Mouse (Mus musculus): ENCODE data around the gene Mex3b. TPM values are rescaled to one million over a fixed set of nuclear protein-coding genes. Genes with fewer than 3 reads are reported as not detected.

Gene Mex3b
- total RNA-seq (2014; fragmentation: Nextera tagmentation) (0.30 and 0.34 TPM in 2 replicates), total RNA-seq (2017) (0.55 and 1.2 TPM in 2 replicates), polyA plus RNA-seq (2012) (0.53 and 0.61 TPM in 2 replicates)

DNA sequence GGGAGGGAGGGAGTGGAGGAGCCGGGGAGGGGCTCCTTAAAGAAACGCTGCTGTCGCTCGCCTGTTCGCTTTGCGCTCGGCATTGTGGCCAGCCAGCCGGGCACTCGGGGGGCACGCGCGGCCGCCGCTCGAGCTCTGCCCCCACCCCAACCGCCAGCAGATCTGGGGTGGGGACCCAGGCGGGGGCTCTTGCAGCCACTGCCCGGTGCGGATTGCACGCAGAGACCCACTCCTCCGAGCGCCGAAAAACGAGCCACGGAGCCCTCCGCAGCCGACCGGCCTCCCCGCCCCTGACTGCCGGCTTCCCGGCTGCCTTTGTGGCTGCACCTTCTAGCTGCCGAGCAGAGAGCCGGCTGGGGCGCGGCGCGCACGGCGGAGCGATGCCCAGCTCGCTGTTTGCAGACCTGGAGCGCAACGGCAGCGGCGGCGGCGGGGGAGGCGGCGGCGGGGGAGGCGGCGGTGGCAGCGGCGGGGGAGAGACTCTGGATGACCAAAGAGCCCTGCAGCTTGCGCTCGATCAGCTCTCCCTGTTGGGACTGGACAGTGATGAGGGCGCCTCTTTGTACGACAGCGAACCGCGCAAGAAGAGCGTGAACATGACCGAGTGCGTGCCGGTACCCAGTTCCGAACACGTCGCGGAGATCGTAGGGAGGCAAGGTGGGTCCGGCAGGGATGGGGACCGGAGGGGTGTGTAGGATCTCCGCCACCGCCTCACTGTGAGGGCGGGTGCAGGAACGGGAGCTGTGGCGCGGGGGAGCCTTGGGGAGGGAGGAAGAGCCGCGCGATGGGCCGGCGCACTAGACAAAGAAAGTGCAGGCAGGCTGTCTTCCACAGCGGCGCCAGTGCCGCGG lies at the start of gene Mex3b:
Gene Mex3b (plus strand): TSS at position 63 of the 851 bp plus-strand sequence.
- peak within 1 kb of the TSS; percentile 72 for H3K4me3 ChIP-seq (ENCODE audit: low read depth, low read length)
- no peak for TF ChIP-seq GATA2 (IDR thresholded peaks at IDR 0.05; ENCODE audit: borderline replicate concordance, low read depth, low read length)
- no peak for TF ChIP-seq GATA1 (IDR thresholded peaks at IDR 0.05; ENCODE audit: borderline replicate concordance, low read length)
- no peak for TF ChIP-seq TAL1 (conservative IDR thresholded peaks at IDR 0.05; ENCODE audit: low read depth, low read length)
- TF ChIP-seq CTCF (IDR thresholded peaks at IDR 0.05; ENCODE audit: low read depth, low read length), result no peak
- no peak for TF ChIP-seq POLR2AphosphoS5 (IDR thresholded peaks at IDR 0.05; ENCODE audit: insufficient replicate concordance, low read depth, low read length)
- no peak for DNase-seq (ENCODE audit: low spot score)
- H3K36me3 ChIP-seq (replicated peaks), result no peaks in the 10 kb centered on the region
- H3K4me1 ChIP-seq (ENCODE audit: insufficient read depth, low read depth, low read length), result peaks cover 16% of the 10 kb centered on the region
- H3K27me3 ChIP-seq (ENCODE audit: insufficient read depth, low read length), result peaks cover 41% of the 10 kb centered on the region
- peaks cover 33% of the 10 kb centered on the region for H3K9me3 ChIP-seq (replicated peaks)
- no peak for ATAC-seq (ENCODE audit: extremely low read depth, insufficient number of reproducible peaks, low FRiP score, poor library complexity, severe bottlenecking)

DNA sequence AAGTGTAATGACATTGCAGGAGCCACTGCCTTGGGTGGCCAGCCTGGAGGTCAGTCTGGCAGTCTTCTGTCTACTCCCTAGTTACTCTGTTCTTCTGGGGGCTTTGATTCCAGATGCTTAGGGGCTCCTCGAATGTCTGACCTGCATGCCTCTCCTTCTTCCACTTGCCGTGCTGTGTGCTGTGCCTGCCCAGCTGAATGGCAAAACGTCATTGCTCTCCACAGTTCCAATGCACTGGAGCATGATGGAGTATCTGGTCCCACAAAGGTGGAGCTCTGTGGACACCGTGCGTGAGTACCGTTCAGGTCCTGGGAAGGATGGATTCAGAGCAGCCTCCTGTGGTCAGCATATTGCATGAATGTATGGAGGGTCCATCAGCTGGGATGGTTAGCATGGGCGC lies 47.6 kb upstream of the Mex3b start:
- no peak for TF ChIP-seq POLR2AphosphoS5 (IDR thresholded peaks at IDR 0.05; ENCODE audit: insufficient replicate concordance, low read depth, low read length)
- no peak for TF ChIP-seq TAL1 (conservative IDR thresholded peaks at IDR 0.05; ENCODE audit: low read depth, low read length)
- no peak for TF ChIP-seq GATA1 (IDR thresholded peaks at IDR 0.05; ENCODE audit: borderline replicate concordance, low read length)
- no peak for TF ChIP-seq CTCF (IDR thresholded peaks at IDR 0.05; ENCODE audit: low read depth, low read length)
- TF ChIP-seq GATA2 (IDR thresholded peaks at IDR 0.05; ENCODE audit: borderline replicate concordance, low read depth, low read length), result no peak
- Histone ChIP-seq H3K4me3 (ENCODE audit: low read depth, low read length) (no peak overlapping the region), H3K27me3 (ENCODE audit: insufficient read depth, low read length) (peaks cover 4% of the 10 kb centered on the region; the same call in 1 of the 2 replicates), H3K36me3 (replicated peaks) (no peaks in the 10 kb centered on the region), H3K9me3 (replicated peaks) (no peaks in the 10 kb centered on the region), H3K4me1 (ENCODE audit: insufficient read depth, low read depth, low read length) (no peaks in the 10 kb centered on the region)
- no peak for DNase-seq (ENCODE audit: low spot score)
- ATAC-seq (ENCODE audit: extremely low read depth, insufficient number of reproducible peaks, low FRiP score, poor library complexity, severe bottlenecking), result no peak

DNA sequence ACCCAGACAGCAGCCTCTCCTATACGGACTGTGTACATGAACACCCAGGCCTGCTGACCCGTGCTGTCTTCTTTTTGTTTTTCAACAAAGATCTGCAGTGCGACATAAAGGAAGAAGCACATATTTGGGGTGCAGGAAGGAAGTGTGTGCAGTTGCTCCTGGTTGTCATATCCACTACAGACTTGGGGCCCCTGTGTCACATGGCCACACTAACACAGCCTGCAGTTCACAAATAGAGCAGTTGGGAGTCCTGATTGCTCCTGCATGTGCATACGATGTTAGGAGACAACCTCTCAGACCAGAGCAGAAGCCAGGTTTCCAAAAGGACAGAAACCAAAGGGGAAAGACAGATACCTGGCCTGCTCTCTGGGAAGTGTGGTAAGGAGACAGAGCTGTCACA lies 46.5 kb upstream of the Mex3b start:
- H3K4me3 ChIP-seq (ENCODE audit: low read depth, low read length), result no peak overlapping the region
- peaks cover 3% of the 10 kb centered on the region; the same call in 1 of the 2 replicates for H3K27me3 ChIP-seq (ENCODE audit: insufficient read depth, low read length)
- ATAC-seq (ENCODE audit: extremely low read depth, insufficient number of reproducible peaks, low FRiP score, poor library complexity, severe bottlenecking), result no peak
- H3K9me3 ChIP-seq (replicated peaks), result no peaks in the 10 kb centered on the region
- TF ChIP-seq GATA2 (IDR thresholded peaks at IDR 0.05; ENCODE audit: borderline replicate concordance, low read depth, low read length) (no peak), POLR2AphosphoS5 (IDR thresholded peaks at IDR 0.05; ENCODE audit: insufficient replicate concordance, low read depth, low read length) (no peak), CTCF (IDR thresholded peaks at IDR 0.05; ENCODE audit: low read depth, low read length) (no peak), TAL1 (conservative IDR thresholded peaks at IDR 0.05; ENCODE audit: low read depth, low read length) (no peak), GATA1 (IDR thresholded peaks at IDR 0.05; ENCODE audit: borderline replicate concordance, low read length) (no peak)
- H3K4me1 ChIP-seq (ENCODE audit: insufficient read depth, low read depth, low read length), result no peaks in the 10 kb centered on the region
- H3K36me3 ChIP-seq (replicated peaks), result no peaks in the 10 kb centered on the region
- DNase-seq (ENCODE audit: low spot score), result no peak

DNA sequence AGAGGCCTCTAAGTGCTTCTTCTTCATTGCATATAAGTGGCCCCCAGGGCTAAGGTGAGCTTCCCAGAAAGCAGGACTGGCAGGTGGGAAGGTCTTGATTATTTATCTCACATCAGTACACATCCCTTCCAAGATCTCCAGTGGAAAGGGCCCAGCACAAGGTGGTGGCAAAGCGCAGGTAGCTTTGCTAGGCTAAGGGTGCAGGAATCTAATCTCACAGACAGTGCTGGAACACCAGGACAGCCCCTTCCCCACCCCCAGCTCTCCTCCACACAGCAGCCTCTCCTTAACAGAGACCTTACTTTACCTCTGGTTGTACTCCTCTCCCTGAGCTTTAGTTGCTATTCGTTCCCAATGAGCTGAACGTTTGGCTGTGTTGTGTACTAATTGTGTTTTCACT lies 45.6 kb upstream of the Mex3b start:
- H3K36me3 ChIP-seq (replicated peaks), result no peaks in the 10 kb centered on the region
- H3K4me3 ChIP-seq (ENCODE audit: low read depth, low read length), result no peak overlapping the region
- TF ChIP-seq POLR2AphosphoS5 (IDR thresholded peaks at IDR 0.05; ENCODE audit: insufficient replicate concordance, low read depth, low read length), result no peak
- no peak for TF ChIP-seq TAL1 (conservative IDR thresholded peaks at IDR 0.05; ENCODE audit: low read depth, low read length)
- TF ChIP-seq GATA1 (IDR thresholded peaks at IDR 0.05; ENCODE audit: borderline replicate concordance, low read length), result no peak
- no peak for TF ChIP-seq CTCF (IDR thresholded peaks at IDR 0.05; ENCODE audit: low read depth, low read length)
- TF ChIP-seq GATA2 (IDR thresholded peaks at IDR 0.05; ENCODE audit: borderline replicate concordance, low read depth, low read length), result no peak
- ATAC-seq (ENCODE audit: extremely low read depth, insufficient number of reproducible peaks, low FRiP score, poor library complexity, severe bottlenecking) (no peak), DNase-seq (ENCODE audit: low spot score) (no peak)
- no peaks in the 10 kb centered on the region for H3K9me3 ChIP-seq (replicated peaks)
- H3K27me3 ChIP-seq (ENCODE audit: insufficient read depth, low read length), result no peaks in the 10 kb centered on the region
- H3K4me1 ChIP-seq (ENCODE audit: insufficient read depth, low read depth, low read length), result no peaks in the 10 kb centered on the region

DNA sequence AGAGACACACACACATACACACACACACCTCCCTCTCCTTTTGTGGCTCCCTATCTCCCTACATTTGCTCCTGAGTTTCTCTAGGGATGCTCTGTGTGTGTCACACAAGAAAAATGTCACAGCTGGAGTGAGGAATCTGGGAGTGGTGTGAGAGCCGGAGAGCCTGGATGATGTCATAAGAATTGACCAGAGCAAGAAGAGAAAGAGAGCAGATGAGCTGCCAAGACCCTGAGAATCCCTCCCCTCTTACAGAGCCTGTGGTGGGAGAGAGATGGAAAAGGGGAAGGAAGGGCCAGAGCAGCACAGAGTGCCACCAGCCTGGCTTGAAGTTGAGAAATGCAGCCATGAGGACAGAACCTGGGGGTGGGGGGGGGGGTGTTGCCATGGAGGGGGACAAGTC lies 44.6 kb upstream of the Mex3b start:
- H3K4me3 ChIP-seq (ENCODE audit: low read depth, low read length), result no peak overlapping the region
- no peak for TF ChIP-seq POLR2AphosphoS5 (IDR thresholded peaks at IDR 0.05; ENCODE audit: insufficient replicate concordance, low read depth, low read length)
- TF ChIP-seq GATA2 (IDR thresholded peaks at IDR 0.05; ENCODE audit: borderline replicate concordance, low read depth, low read length), result no peak
- no peak for TF ChIP-seq CTCF (IDR thresholded peaks at IDR 0.05; ENCODE audit: low read depth, low read length)
- no peak for TF ChIP-seq TAL1 (conservative IDR thresholded peaks at IDR 0.05; ENCODE audit: low read depth, low read length)
- no peak for TF ChIP-seq GATA1 (IDR thresholded peaks at IDR 0.05; ENCODE audit: borderline replicate concordance, low read length)
- H3K4me1 ChIP-seq (ENCODE audit: insufficient read depth, low read depth, low read length), result no peaks in the 10 kb centered on the region
- DNase-seq (ENCODE audit: low spot score) (no peak), ATAC-seq (ENCODE audit: extremely low read depth, insufficient number of reproducible peaks, low FRiP score, poor library complexity, severe bottlenecking) (no peak)
- no peaks in the 10 kb centered on the region for H3K9me3 ChIP-seq (replicated peaks)
- H3K36me3 ChIP-seq (replicated peaks), result no peaks in the 10 kb centered on the region
- H3K27me3 ChIP-seq (ENCODE audit: insufficient read depth, low read length), result no peaks in the 10 kb centered on the region

DNA sequence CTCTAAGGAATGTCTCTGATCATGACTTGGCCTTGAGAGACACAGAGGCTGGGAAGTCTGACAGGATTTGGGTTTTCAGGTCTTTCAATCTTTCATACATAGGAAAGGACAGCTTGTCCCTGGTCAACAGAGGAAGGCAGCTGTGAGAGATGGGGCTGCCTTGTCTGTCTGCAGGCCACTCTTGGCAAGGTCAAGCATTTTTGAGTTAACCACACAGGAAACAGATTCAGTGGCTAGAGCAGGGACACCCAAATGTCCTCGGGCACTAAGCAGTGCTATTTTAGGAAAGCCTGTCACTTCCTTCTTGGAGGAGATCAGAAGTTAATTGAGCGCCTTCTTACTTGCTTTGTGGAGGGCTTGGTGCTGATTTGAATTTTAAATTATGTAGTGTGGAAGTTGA lies 38.9 kb upstream of the Mex3b start:
- H3K4me3 ChIP-seq (ENCODE audit: low read depth, low read length), result no peak overlapping the region
- H3K4me1 ChIP-seq (ENCODE audit: insufficient read depth, low read depth, low read length), result no peaks in the 10 kb centered on the region
- no peak for ATAC-seq (ENCODE audit: extremely low read depth, insufficient number of reproducible peaks, low FRiP score, poor library complexity, severe bottlenecking)
- H3K36me3 ChIP-seq (replicated peaks), result no peaks in the 10 kb centered on the region
- H3K9me3 ChIP-seq (replicated peaks), result no peaks in the 10 kb centered on the region
- TF ChIP-seq TAL1 (conservative IDR thresholded peaks at IDR 0.05; ENCODE audit: low read depth, low read length) (no peak), GATA2 (IDR thresholded peaks at IDR 0.05; ENCODE audit: borderline replicate concordance, low read depth, low read length) (no peak), POLR2AphosphoS5 (IDR thresholded peaks at IDR 0.05; ENCODE audit: insufficient replicate concordance, low read depth, low read length) (no peak), GATA1 (IDR thresholded peaks at IDR 0.05; ENCODE audit: borderline replicate concordance, low read length) (no peak), CTCF (IDR thresholded peaks at IDR 0.05; ENCODE audit: low read depth, low read length) (no peak)
- no peak for DNase-seq (ENCODE audit: low spot score)
- no peaks in the 10 kb centered on the region for H3K27me3 ChIP-seq (ENCODE audit: insufficient read depth, low read length)

Data from G1E (cell line).